Mouse (Mus musculus): ENCODE results near the gene Tfr2.

DNA sequence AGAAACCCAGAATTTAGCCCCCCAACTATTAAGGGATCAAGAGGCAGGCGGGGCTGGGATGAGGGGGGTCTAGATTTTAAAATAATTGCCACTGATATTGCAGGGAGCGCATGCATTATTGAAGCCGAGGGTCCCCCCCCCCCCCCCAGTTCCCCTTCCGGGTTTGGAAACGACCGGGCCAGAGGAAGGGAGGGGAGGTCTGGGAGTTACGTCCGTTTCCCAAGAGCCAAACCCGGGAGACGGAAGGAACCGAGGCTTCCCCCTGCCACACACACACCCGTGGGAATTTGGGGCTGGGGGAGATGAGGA is 36.9 kb upstream of the Tfr2 start:
- TF ChIP-seq CTCF (IDR thresholded peaks at IDR 0.05; ENCODE audit: low read depth, low read length) = no peak
- no peak for TF ChIP-seq POLR2A (IDR thresholded peaks at IDR 0.05; ENCODE audit: extremely low read depth, insufficient read depth, low read length)
